Mouse (Mus musculus) embryonic facial prominence, embryonic 14.5 days (tissue): ENCODE results near the gene Olfr1425. TPM values are rescaled to one million over a fixed set of nuclear protein-coding genes. Genes with fewer than 3 reads are reported as not detected.
"Not testable (repeated sequence)": the region's sequence is repeated elsewhere in the genome, so short reads cannot be mapped to it uniquely, and the experiment has no call there.

ENCODE experiments used
- ATAC-seq: fragments of 200-750 bp; cut with Nextera tagmentation; 2 replicates; pipeline ENCODE4 v1.8.0; 2017; ENCODE audit warnings: low read depth, moderate number of reproducible peaks, moderate TSS enrichment
- DNase-seq: peaks from one replicate; pipeline ENCODE4 v3.0.0-alpha.2; 2015; ENCODE audit warnings: low spot score
- H3K27ac ChIP-seq: fragments of 300-500 bp; sonication (generic); replicated peaks from 2 replicates; pipeline ENCODE4 v1.5.1; 2014; ENCODE audit warnings: low read depth, mild to moderate bottlenecking, low read length, moderate library complexity
- H3K27me3 ChIP-seq: fragments of 300-500 bp; sonication (generic); replicated peaks from 2 replicates; pipeline ENCODE4 v1.6.1; 2014; ENCODE audit warnings: low read length; ENCODE audit not compliant: control insufficient read depth, insufficient read depth
- H3K36me3 ChIP-seq: fragments of 300-500 bp; sonication (generic); 2 replicates; pipeline ENCODE4 v1.6.1; 2014; ENCODE audit warnings: low read length, mixed read lengths; ENCODE audit not compliant: control insufficient read depth, insufficient read depth
- H3K4me1 ChIP-seq: fragments of 300-500 bp; sonication (generic); 2 replicates; pipeline ENCODE4 v1.6.1; 2014; ENCODE audit warnings: antibody characterized with exemption, low read length; ENCODE audit not compliant: control insufficient read depth, insufficient read depth
- H3K4me2 ChIP-seq: fragments of 300-500 bp; sonication (generic); 2 replicates; pipeline ENCODE4 v1.6.1; 2014; ENCODE audit warnings: low read depth, mild to moderate bottlenecking, low read length, moderate library complexity, mixed read lengths
- H3K4me3 ChIP-seq: fragments of 300-500 bp; sonication (generic); 2 replicates; pipeline ENCODE4 v1.5.1; 2014; ENCODE audit warnings: low read depth, mild to moderate bottlenecking, low read length
- H3K9ac ChIP-seq: fragments of 300-500 bp; sonication (generic); 2 replicates; pipeline ENCODE4 v1.6.1; 2014; ENCODE audit warnings: low read depth, mild to moderate bottlenecking, low read length, moderate library complexity, mixed read lengths
- H3K9me3 ChIP-seq: fragments of 300-500 bp; sonication (generic); 2 replicates; pipeline ENCODE4 v1.6.1; 2016; ENCODE audit warnings: low read length; ENCODE audit not compliant: control insufficient read depth
- WGBS: fragments of 180-500 bp; shearing (Covaris S2); extraction: QIAGEN DNeasy Blood & Tissue Kit; methylation state at CpG from one replicate; pipeline ENCODE4 v1.1.7; 2014; 5-methylcytosine and 5-hydroxymethylcytosine counted together
- polyA plus RNA-seq: library from polyadenylated mRNA; unstranded; fragments of >200 nt; fragmentation: Nextera tagmentation; extraction: Ambion mirVana; gene quantifications from 2 replicates; pipeline ENCODE4 v1.2.1, GENCODE M21; 2014

Gene Olfr1425
- polyA plus RNA-seq = not detected in 2 replicates

DNA sequence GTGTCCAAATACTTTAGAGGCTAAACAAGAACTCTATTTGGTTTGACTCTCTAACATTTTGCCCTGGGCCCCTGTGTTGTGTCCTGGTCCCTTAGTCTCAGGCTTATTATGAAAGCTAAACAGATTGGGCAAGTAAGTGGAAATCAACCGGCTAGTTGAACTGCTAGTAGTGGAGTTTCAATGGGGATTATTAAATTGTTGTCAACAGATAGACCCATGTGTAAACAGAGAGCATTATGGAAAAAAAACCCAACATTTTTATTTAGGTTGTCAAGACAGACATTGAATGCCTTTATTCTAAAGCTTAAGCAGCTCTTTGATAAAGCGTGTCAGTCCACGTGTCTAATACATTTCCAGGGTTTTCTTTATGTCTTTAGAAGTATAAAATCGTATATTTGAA lies at the start of gene Olfr1425:
Olfr1425 (minus strand) TSS at position 101 of the 400 bp plus-strand sequence.
- not testable (repeated sequence) for H3K27ac ChIP-seq, H3K4me2 ChIP-seq, H3K36me3 ChIP-seq, H3K9ac ChIP-seq, H3K27me3 ChIP-seq, H3K9me3 ChIP-seq, ATAC-seq, H3K4me3 ChIP-seq, DNase-seq, H3K4me1 ChIP-seq
- WGBS = 81% methylated on average over 4 of the region's 4 CpGs

DNA sequence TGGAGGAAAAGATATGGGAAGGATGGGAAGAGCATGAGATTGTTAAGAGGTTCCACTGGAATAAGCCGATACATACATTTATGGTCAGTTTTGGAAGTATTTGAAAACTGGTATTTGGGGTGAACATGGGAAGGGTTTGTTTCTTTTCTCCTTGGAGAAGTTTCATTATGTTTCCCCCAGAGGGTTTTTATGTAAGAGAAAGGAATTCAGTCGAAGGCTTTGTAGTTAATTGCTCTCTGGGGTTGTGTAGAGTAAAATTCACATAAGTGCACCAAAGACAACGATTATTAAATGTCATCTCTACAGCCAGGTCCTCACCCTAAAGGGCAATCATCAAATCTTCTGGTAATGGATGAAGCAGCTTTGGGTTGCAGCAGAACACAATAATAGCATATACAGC lies 45.6 kb upstream of the Olfr1425 start, which contains the start of gene Olfr76:
Olfr76 (minus strand) TSS at position 101 of the 400 bp plus-strand sequence.
- H3K9me3 ChIP-seq = no peaks in the 10 kb centered on the region
- no peaks in the 10 kb centered on the region for H3K4me1 ChIP-seq
- ATAC-seq (no peak), DNase-seq (no peak)
- no peak within 1 kb of the TSS for H3K9ac ChIP-seq
- H3K36me3 ChIP-seq = no peaks in the 10 kb centered on the region
- H3K27me3 ChIP-seq = no peaks in the 10 kb centered on the region
- H3K27ac ChIP-seq = no peak within 1 kb of the TSS
- H3K4me2 ChIP-seq = no peak within 1 kb of the TSS
- 63% methylated on average over 3 of the region's 3 CpGs for WGBS
- no peak within 1 kb of the TSS for H3K4me3 ChIP-seq

DNA sequence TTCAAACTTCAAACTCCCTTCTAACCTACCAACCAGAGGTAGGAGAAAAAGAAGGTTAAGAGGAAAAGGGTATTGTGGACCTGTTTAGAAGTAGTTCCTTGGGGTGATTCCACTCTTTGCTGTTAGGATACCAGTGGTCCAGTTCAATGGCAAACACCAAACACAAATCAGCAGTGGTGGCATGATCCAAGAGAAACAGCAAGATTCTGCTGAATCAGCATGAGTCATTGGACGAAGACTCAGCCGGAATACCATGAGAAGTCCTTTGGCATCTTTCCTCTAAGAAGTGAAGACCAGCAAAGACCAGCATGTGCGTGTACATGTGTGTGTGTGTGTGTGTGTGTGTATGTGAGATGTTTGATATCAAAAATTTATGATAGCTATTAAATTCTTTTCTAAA lies 38.9 kb upstream of the Olfr1425 start:
- H3K4me2 ChIP-seq = no peak overlapping the region
- no peak overlapping the region for H3K27ac ChIP-seq
- 84% methylated on average over 3 of the region's 3 CpGs for WGBS
- no peaks in the 10 kb centered on the region for H3K9me3 ChIP-seq
- H3K27me3 ChIP-seq = no peaks in the 10 kb centered on the region
- no peak overlapping the region for H3K4me3 ChIP-seq
- no peak for DNase-seq
- H3K4me1 ChIP-seq = no peaks in the 10 kb centered on the region
- no peak for ATAC-seq
- no peak overlapping the region for H3K9ac ChIP-seq
- H3K36me3 ChIP-seq = no peaks in the 10 kb centered on the region

DNA sequence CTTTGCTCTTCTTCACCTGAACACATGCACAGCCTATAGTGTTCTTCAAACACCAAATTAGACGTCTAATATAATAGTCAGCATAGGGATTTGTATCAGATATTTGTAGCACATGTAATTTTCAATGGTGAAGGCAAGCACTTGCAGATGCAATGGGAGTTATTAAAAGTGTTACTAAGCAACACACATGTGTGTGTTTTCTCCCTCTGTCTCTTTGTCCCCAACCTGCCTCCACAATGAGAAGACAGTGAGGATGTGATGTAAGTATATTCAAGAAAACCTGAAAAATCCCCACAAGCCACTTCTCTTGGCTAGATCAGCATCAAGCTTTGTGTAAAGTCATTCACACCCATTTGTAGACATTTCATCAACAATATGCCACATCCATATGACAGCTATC lies 38.3 kb upstream of the Olfr1425 start, which contains the start of gene Olfr1428:
Olfr1428 (minus strand) TSS at position 101 of the 400 bp plus-strand sequence.
- no peak within 1 kb of the TSS for H3K27ac ChIP-seq

DNA sequence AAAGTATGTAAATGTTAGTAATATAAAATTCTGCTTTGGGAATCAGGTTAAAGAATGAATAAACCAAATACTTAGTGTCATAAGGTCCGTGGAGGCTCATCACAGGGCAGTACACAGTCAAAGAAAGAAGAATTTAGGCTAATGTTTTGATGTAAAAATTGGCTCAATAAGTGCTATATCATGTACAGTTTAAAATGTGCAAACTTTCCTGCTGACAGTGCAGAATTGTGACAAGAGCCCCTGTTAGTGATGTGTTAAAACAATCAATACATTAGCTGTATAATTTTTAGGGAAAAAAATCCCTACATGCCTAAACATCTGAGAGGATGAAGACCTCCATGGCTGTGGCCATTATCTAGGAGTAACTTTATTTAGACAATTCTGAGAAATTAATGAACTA lies 36.3 kb upstream of the Olfr1425 start:
- no peaks in the 10 kb centered on the region for H3K27me3 ChIP-seq
- 54% methylated on average over 1 of the region's 1 CpGs for WGBS
- no peak for ATAC-seq

More for the DNA sequence above, 38.3 kb upstream of the Olfr1425 start, which contains the start of gene Olfr1428:
- no peak within 1 kb of the TSS for H3K4me2 ChIP-seq
- H3K36me3 ChIP-seq = no peaks in the 10 kb centered on the region
- no peak within 1 kb of the TSS for H3K4me3 ChIP-seq
- DNase-seq = no peak
- no peaks in the 10 kb centered on the region for H3K4me1 ChIP-seq
- no peaks in the 10 kb centered on the region for H3K27me3 ChIP-seq
- 63% methylated on average over 1 of the region's 1 CpGs for WGBS
- no peak within 1 kb of the TSS for H3K9ac ChIP-seq
- ATAC-seq = no peak
- H3K9me3 ChIP-seq = no peaks in the 10 kb centered on the region

DNA sequence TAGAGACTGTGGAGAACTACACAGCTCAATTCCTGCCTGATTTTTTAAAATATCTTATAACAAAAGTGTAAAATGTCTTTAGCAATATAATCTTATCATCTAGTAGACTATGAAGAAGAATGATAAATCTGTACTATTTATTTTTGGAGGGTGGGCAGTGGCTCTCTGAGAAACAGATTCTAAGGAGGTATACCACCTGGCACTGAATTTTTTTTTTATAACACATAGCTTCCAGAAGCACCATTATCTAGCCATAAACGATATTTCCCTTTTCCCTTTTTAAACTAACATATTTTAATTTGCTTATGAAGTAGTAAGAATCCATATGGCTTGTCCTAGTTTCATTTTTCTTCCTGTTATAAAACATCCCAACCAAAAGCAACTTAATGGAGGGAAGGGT lies 27.0 kb upstream of the Olfr1425 start:
- Histone ChIP-seq H3K9me3 (no peaks in the 10 kb centered on the region), H3K4me1 (no peaks in the 10 kb centered on the region), H3K4me3 (no peak overlapping the region), H3K27me3 (no peaks in the 10 kb centered on the region), H3K4me2 (no peak overlapping the region), H3K9ac (no peak overlapping the region), H3K36me3 (no peaks in the 10 kb centered on the region), H3K27ac (no peak overlapping the region)
- 50% methylated on average over 1 of the region's 1 CpGs for WGBS
- ATAC-seq (no peak), DNase-seq (no peak)

More for the DNA sequence above, 36.3 kb upstream of the Olfr1425 start:
- Histone ChIP-seq H3K4me3 (no peak overlapping the region), H3K36me3 (no peaks in the 10 kb centered on the region), H3K4me2 (no peak overlapping the region), H3K4me1 (no peaks in the 10 kb centered on the region), H3K9ac (no peak overlapping the region), H3K9me3 (no peaks in the 10 kb centered on the region), H3K27ac (no peak overlapping the region)
- no peak for DNase-seq

DNA sequence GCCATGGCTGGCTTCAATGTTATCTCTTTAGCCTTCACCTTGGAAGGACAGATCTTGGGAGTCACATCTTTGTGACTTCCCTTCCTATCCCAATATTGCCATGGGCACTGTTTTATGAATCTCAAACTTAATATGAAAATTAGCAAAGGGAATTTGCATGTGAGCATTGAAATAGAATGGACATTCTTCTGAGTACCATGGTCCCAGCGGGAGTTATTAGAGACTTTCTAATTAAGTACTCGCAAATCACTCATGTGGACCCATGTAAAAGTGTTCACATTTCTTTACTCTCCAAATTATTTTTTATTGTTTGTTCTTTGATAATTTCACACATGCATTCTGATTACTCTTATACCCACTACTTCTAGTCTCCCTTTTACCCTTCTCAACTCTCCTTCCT lies 25.7 kb upstream of the Olfr1425 start, which contains the start of gene Olfr1427:
Olfr1427 (minus strand) TSS at position 101 of the 400 bp plus-strand sequence.
- no peaks in the 10 kb centered on the region for H3K4me1 ChIP-seq
- 95% methylated on average over 2 of the region's 2 CpGs for whole genome bisulfite sequencing
- H3K9me3 ChIP-seq = no peaks in the 10 kb centered on the region
- DNase-seq = no peak
- no peaks in the 10 kb centered on the region for H3K27me3 ChIP-seq
- H3K9ac ChIP-seq = no peak within 1 kb of the TSS
- H3K27ac ChIP-seq = no peak within 1 kb of the TSS
- ATAC-seq = no peak
- no peak within 1 kb of the TSS for H3K4me3 ChIP-seq
- no peak within 1 kb of the TSS for H3K4me2 ChIP-seq
- no peaks in the 10 kb centered on the region for H3K36me3 ChIP-seq

DNA sequence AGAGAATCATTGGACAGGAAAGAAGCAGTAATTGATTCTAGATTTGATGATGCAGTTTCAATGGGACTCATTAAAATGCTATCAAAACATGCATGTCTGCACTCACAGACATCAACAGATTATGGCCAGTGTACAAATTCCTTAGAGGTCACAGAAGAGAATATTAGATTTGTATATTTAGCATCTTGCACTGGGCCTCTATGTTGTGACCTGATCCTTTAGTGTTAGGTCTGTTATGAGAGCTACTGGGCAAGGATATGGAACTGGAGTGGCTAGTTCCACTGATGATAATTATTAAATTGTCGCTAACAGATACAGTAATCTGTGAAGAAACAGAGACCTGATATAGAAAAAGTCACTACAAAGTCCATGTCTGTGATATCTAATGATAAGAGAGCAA lies 14.4 kb upstream of the Olfr1425 start, which contains the start of gene Olfr1426:
Olfr1426 (minus strand) TSS at position 101 of the 400 bp plus-strand sequence.
- Histone ChIP-seq H3K9ac (no peak within 1 kb of the TSS), H3K4me2 (no peak within 1 kb of the TSS), H3K27me3 (no peaks in the 10 kb centered on the region), H3K27ac (no peak within 1 kb of the TSS), H3K4me1 (no peaks in the 10 kb centered on the region), H3K36me3 (no peaks in the 10 kb centered on the region), H3K9me3 (no peaks in the 10 kb centered on the region), H3K4me3 (no peak within 1 kb of the TSS)
- ATAC-seq (no peak), DNase-seq (no peak)
- WGBS = 67% methylated on average over 1 of the region's 1 CpGs

DNA sequence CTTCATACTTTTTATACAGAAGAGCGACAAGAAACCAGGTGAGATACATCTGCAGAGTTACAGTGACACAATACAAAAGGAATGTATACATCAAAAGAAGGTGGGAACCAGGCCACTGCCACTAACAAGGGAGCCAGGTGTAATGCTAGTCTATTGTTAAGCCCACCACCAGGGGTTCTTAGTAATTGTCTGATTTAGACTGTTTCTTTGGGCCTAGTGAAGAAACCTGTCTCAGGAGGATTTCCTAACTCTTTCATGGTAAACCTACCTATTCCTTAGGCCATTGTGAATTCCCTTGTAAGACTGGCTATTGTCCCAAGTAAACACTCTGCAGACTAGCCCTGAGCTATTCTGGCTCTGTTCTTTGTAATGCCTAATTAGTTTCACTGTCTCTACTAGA lies 8.0 kb downstream of the Olfr1425 start:
- 84% methylated on average over 1 of the region's 1 CpGs for WGBS
- H3K27ac ChIP-seq, H3K4me3 ChIP-seq, ATAC-seq, H3K36me3 ChIP-seq, H3K4me1 ChIP-seq, H3K4me2 ChIP-seq, DNase-seq, H3K27me3 ChIP-seq, H3K9me3 ChIP-seq, H3K9ac ChIP-seq: not testable (repeated sequence)
